Mouse (Mus musculus): Measurements from ENCODE around the gene Fabp1. TPM values are rescaled to one million over a fixed set of nuclear protein-coding genes. Genes with fewer than 3 reads are reported as not detected.

Gene Fabp1
- polyA plus RNA-seq (2012; rRNA removed), result 3.2 and 8.3 TPM in 2 replicates

GRCm38 (mm10) chr6:71199612-71200011, at the start of gene Fabp1:
Gene Fabp1, plus strand, starts transcription at chr6:71199827.
- 49% methylated on average over 4 of the region's 4 CpGs for WGBS
- no peak within 1 kb of the TSS for H3K4me3 ChIP-seq (ENCODE audit: insufficient read depth, low read depth, low read length)
- H3K36me3 ChIP-seq (ENCODE audit: control insufficient read depth, insufficient read depth, low read length), result no peaks in the 10 kb centered on the region
- no peak for DNase-seq
- TF ChIP-seq CTCF (conservative IDR thresholded peaks at IDR 0.05; ENCODE audit: insufficient read depth, insufficient read length, low read depth, low read length) (no peak), POLR2A (IDR thresholded peaks at IDR 0.05; ENCODE audit: low read depth, low read length) (no peak)
- H3K4me1 ChIP-seq (ENCODE audit: control insufficient read depth, insufficient read depth, low read length), result no peaks in the 10 kb centered on the region; the same call in 1 of the 2 replicates
- H3K27me3 ChIP-seq (replicated peaks; ENCODE audit: control insufficient read depth, insufficient read depth, low read length), result no peaks in the 10 kb centered on the region
- H3K27ac ChIP-seq (ENCODE audit: insufficient read depth, low read depth, low read length), result no peak within 1 kb of the TSS

GRCm38 (mm10) chr6:71151098-71151497, 48.5 kb upstream of the Fabp1 start:
- WGBS, result 65% methylated on average over 10 of the region's 10 CpGs
- H3K4me1 ChIP-seq (ENCODE audit: control insufficient read depth, insufficient read depth, low read length), result peaks cover 15% of the 10 kb centered on the region; the same call in 1 of the 2 replicates
- H3K27ac ChIP-seq (ENCODE audit: insufficient read depth, low read depth, low read length), result no peak overlapping the region
- no peak for DNase-seq
- TF ChIP-seq CTCF (conservative IDR thresholded peaks at IDR 0.05; ENCODE audit: insufficient read depth, insufficient read length, low read depth, low read length), result no peak
- TF ChIP-seq POLR2A (IDR thresholded peaks at IDR 0.05; ENCODE audit: low read depth, low read length), result no peak
- no peaks in the 10 kb centered on the region for H3K27me3 ChIP-seq (replicated peaks; ENCODE audit: control insufficient read depth, insufficient read depth, low read length)
- no peak overlapping the region for H3K4me3 ChIP-seq (ENCODE audit: insufficient read depth, low read depth, low read length)
- no peaks in the 10 kb centered on the region for H3K36me3 ChIP-seq (ENCODE audit: control insufficient read depth, insufficient read depth, low read length)

- H3K4me1 ChIP-seq (ENCODE audit: control insufficient read depth, insufficient read depth, low read length), result peaks cover 8% of the 10 kb centered on the region; the same call in 1 of the 2 replicates
- H3K27ac ChIP-seq (ENCODE audit: insufficient read depth, low read depth, low read length), result no peak overlapping the region
- no peaks in the 10 kb centered on the region for H3K36me3 ChIP-seq (ENCODE audit: control insufficient read depth, insufficient read depth, low read length)
- 83% methylated on average over 4 of the region's 4 CpGs for WGBS
- H3K4me3 ChIP-seq (ENCODE audit: insufficient read depth, low read depth, low read length), result no peak overlapping the region
- no peak for TF ChIP-seq POLR2A (IDR thresholded peaks at IDR 0.05; ENCODE audit: low read depth, low read length)
- no peak for TF ChIP-seq CTCF (conservative IDR thresholded peaks at IDR 0.05; ENCODE audit: insufficient read depth, insufficient read length, low read depth, low read length)
- no peaks in the 10 kb centered on the region for H3K27me3 ChIP-seq (replicated peaks; ENCODE audit: control insufficient read depth, insufficient read depth, low read length)
- DNase-seq, result no peak
These were observed 46.1 kb upstream of the Fabp1 start for GRCm38 (mm10) chr6:71153486-71153885.

- no peaks in the 10 kb centered on the region for H3K36me3 ChIP-seq (ENCODE audit: control insufficient read depth, insufficient read depth, low read length)
- no peak for TF ChIP-seq POLR2A (IDR thresholded peaks at IDR 0.05; ENCODE audit: low read depth, low read length)
- TF ChIP-seq CTCF (conservative IDR thresholded peaks at IDR 0.05; ENCODE audit: insufficient read depth, insufficient read length, low read depth, low read length), result no peak
- H3K4me3 ChIP-seq (ENCODE audit: insufficient read depth, low read depth, low read length), result no peak overlapping the region
- peaks cover 2% of the 10 kb centered on the region; the same call in 1 of the 2 replicates for H3K4me1 ChIP-seq (ENCODE audit: control insufficient read depth, insufficient read depth, low read length)
- DNase-seq, result no peak
- no peaks in the 10 kb centered on the region for H3K27me3 ChIP-seq (replicated peaks; ENCODE audit: control insufficient read depth, insufficient read depth, low read length)
- H3K27ac ChIP-seq (ENCODE audit: insufficient read depth, low read depth, low read length), result no peak overlapping the region
- 90% methylated on average over 6 of the region's 6 CpGs for WGBS
These were observed 44.8 kb upstream of the Fabp1 start for GRCm38 (mm10) chr6:71154861-71155260.

- Histone ChIP-seq H3K27ac (ENCODE audit: insufficient read depth, low read depth, low read length) (no peak overlapping the region), H3K36me3 (ENCODE audit: control insufficient read depth, insufficient read depth, low read length) (no peaks in the 10 kb centered on the region), H3K27me3 (replicated peaks; ENCODE audit: control insufficient read depth, insufficient read depth, low read length) (no peaks in the 10 kb centered on the region), H3K4me3 (ENCODE audit: insufficient read depth, low read depth, low read length) (no peak overlapping the region), H3K4me1 (ENCODE audit: control insufficient read depth, insufficient read depth, low read length) (peaks cover 2% of the 10 kb centered on the region; the same call in 1 of the 2 replicates)
- TF ChIP-seq CTCF (conservative IDR thresholded peaks at IDR 0.05; ENCODE audit: insufficient read depth, insufficient read length, low read depth, low read length) (peak; percentile 57), POLR2A (IDR thresholded peaks at IDR 0.05; ENCODE audit: low read depth, low read length) (no peak)
- peak; percentile 52 for DNase-seq
- WGBS, result 72% methylated on average over 5 of the region's 5 CpGs
These were observed 42.8 kb upstream of the Fabp1 start for GRCm38 (mm10) chr6:71156674-71157326.

- DNase-seq, result no peak
- no peak for TF ChIP-seq POLR2A (IDR thresholded peaks at IDR 0.05; ENCODE audit: low read depth, low read length)
- TF ChIP-seq CTCF (conservative IDR thresholded peaks at IDR 0.05; ENCODE audit: insufficient read depth, insufficient read length, low read depth, low read length), result no peak
- H3K4me1 ChIP-seq (ENCODE audit: control insufficient read depth, insufficient read depth, low read length), result peaks cover 2% of the 10 kb centered on the region; the same call in 1 of the 2 replicates
- H3K27me3 ChIP-seq (replicated peaks; ENCODE audit: control insufficient read depth, insufficient read depth, low read length), result no peaks in the 10 kb centered on the region
- no peak overlapping the region for H3K27ac ChIP-seq (ENCODE audit: insufficient read depth, low read depth, low read length)
- no peak overlapping the region for H3K4me3 ChIP-seq (ENCODE audit: insufficient read depth, low read depth, low read length)
- H3K36me3 ChIP-seq (ENCODE audit: control insufficient read depth, insufficient read depth, low read length), result no peaks in the 10 kb centered on the region
- 60% methylated on average over 7 of the region's 7 CpGs for WGBS
These were observed 38.3 kb upstream of the Fabp1 start for GRCm38 (mm10) chr6:71161290-71161689.

- H3K36me3 ChIP-seq (ENCODE audit: control insufficient read depth, insufficient read depth, low read length), result no peaks in the 10 kb centered on the region
- TF ChIP-seq CTCF (conservative IDR thresholded peaks at IDR 0.05; ENCODE audit: insufficient read depth, insufficient read length, low read depth, low read length), result peak; percentile 82
- no peak for TF ChIP-seq POLR2A (IDR thresholded peaks at IDR 0.05; ENCODE audit: low read depth, low read length)
- peak; percentile 54 for DNase-seq
- no peak overlapping the region for H3K4me3 ChIP-seq (ENCODE audit: insufficient read depth, low read depth, low read length)
- 46% methylated on average over 4 of the region's 4 CpGs for WGBS
- H3K4me1 ChIP-seq (ENCODE audit: control insufficient read depth, insufficient read depth, low read length), result no peaks in the 10 kb centered on the region
- no peak overlapping the region for H3K27ac ChIP-seq (ENCODE audit: insufficient read depth, low read depth, low read length)
- no peaks in the 10 kb centered on the region for H3K27me3 ChIP-seq (replicated peaks; ENCODE audit: control insufficient read depth, insufficient read depth, low read length)
These were observed 37.4 kb upstream of the Fabp1 start for GRCm38 (mm10) chr6:71162269-71162668.

Data from kidney, adult 2 months (tissue).